Mouse (Mus musculus) stomach, postnatal 0 days (tissue): ENCODE measurements around the gene Olfr539.

ENCODE experiments used
- CTCF ChIP-seq: IDR thresholded peaks from 2 replicates; pipeline ENCODE4 v1.5.1; 2016; ENCODE audit warnings: antibody characterized with exemption, low read depth, mild to moderate bottlenecking, moderate library complexity
- EP300 ChIP-seq: optimal IDR thresholded peaks from 2 replicates; pipeline ENCODE3; 2016; ENCODE audit warnings: antibody characterized with exemption

DNA sequence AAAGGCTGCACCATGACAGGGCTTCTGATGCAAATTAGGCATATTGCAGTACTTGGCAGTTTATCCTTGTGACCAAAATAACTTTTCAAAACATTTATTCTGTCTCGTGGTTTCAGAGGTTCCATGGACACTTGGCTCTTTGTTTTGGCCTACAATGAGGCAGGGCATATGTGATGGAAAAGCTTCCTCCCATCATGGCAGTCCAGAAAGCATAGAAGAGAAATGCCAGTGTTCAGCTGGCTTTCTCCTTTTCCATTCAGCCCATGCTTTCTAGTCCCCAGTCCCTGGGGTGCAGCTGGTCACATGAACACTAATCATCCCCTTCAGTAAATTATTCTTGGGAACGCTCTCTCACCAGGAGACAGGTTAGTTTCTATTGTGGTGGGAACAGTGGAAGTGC is 46.6 kb downstream of the Olfr539 start:
- TF ChIP-seq EP300 = no peak
- TF ChIP-seq CTCF = no peak
